Mouse (Mus musculus): Measurements from ENCODE around the gene Gja5. TPM values are rescaled to one million over a fixed set of nuclear protein-coding genes. Genes with fewer than 3 reads are reported as not detected.
"Not testable (repeated sequence)": the region's sequence is repeated elsewhere in the genome, so short reads cannot be mapped to it uniquely, and the experiment has no call there.

The Gja5 gene
- polyA plus RNA-seq, 2 experiments = 10.3 to 25.7 TPM

- 45% methylated on average over 6 of the region's 6 CpGs for WGBS
- Histone ChIP-seq H3K27ac (replicated peaks; ENCODE audit: low read depth, low read length) (no peak overlapping the region), H3K9ac (ENCODE audit: low read depth, low read length, severe bottlenecking) (no peak overlapping the region), H3K36me3 (ENCODE audit: control insufficient read depth, insufficient read depth, low read length) (no peaks in the 10 kb centered on the region), H3K4me3 (replicated peaks; ENCODE audit: low read length) (no peak overlapping the region), H3K27me3 (ENCODE audit: control insufficient read depth, insufficient read depth, low read length) (no peaks in the 10 kb centered on the region), H3K4me2 (replicated peaks; ENCODE audit: low read depth, low read length, severe bottlenecking) (no peak overlapping the region), H3K9me3 (ENCODE audit: control insufficient read depth, low read length) (no peaks in the 10 kb centered on the region), H3K4me1 (ENCODE audit: control insufficient read depth, insufficient read depth, low read length) (no peaks in the 10 kb centered on the region)
- ATAC-seq (ENCODE audit: low FRiP score, low read depth) (no peak), DNase-seq (ENCODE audit: low spot score) (no peak)
- TF ChIP-seq POLR2A (IDR thresholded peaks at IDR 0.05; ENCODE audit: borderline replicate concordance, extremely low read depth, insufficient read depth, insufficient read length) = no peak
Observed at GRCm38 (mm10) chr3:97076412-97076811, 171.9 kb downstream of the Gja5 start.

DNA sequence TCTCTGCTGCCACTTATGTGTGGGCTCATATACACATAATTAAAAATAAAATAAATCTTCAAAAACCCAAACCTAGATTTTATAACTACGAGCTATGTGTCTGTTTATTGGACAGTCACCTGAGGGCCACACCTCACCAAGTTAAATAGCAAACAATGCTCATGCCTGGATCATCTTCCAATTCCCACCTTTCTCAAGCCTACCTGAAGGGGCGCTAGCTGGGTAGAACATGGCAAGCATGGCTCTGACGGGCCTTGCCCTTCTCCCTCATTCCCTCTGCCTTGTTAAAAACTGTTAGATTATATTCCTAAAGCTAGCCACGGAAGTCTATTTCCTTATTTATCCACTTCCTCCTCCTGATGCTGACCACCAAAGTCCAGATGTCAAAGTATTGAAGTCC, 173.9 kb downstream of the Gja5 start:
- no peak for DNase-seq (ENCODE audit: low spot score)
- no peak for TF ChIP-seq POLR2A (IDR thresholded peaks at IDR 0.05; ENCODE audit: borderline replicate concordance, extremely low read depth, insufficient read depth, insufficient read length)
- H3K4me3 ChIP-seq (replicated peaks; ENCODE audit: low read length) = no peak overlapping the region
- H3K27me3 ChIP-seq (ENCODE audit: control insufficient read depth, insufficient read depth, low read length) = no peaks in the 10 kb centered on the region
- no peak overlapping the region for H3K9ac ChIP-seq (ENCODE audit: low read depth, low read length, severe bottlenecking)
- WGBS = 30% methylated on average over 4 of the region's 4 CpGs
- no peak for ATAC-seq (ENCODE audit: low FRiP score, low read depth)
- no peaks in the 10 kb centered on the region for H3K9me3 ChIP-seq (ENCODE audit: control insufficient read depth, low read length)
- H3K4me2 ChIP-seq (replicated peaks; ENCODE audit: low read depth, low read length, severe bottlenecking) = no peak overlapping the region
- H3K27ac ChIP-seq (replicated peaks; ENCODE audit: low read depth, low read length) = no peak overlapping the region
- H3K4me1 ChIP-seq (ENCODE audit: control insufficient read depth, insufficient read depth, low read length) = no peaks in the 10 kb centered on the region
- no peaks in the 10 kb centered on the region for H3K36me3 ChIP-seq (ENCODE audit: control insufficient read depth, insufficient read depth, low read length)

GRCm38 (mm10) chr3:97082156-97082555, 177.7 kb downstream of the Gja5 start:
- no peak overlapping the region for H3K27ac ChIP-seq (replicated peaks; ENCODE audit: low read depth, low read length)
- no peaks in the 10 kb centered on the region for H3K36me3 ChIP-seq (ENCODE audit: control insufficient read depth, insufficient read depth, low read length)
- no peak for TF ChIP-seq POLR2A (IDR thresholded peaks at IDR 0.05; ENCODE audit: borderline replicate concordance, extremely low read depth, insufficient read depth, insufficient read length)
- no peak overlapping the region for H3K4me3 ChIP-seq (replicated peaks; ENCODE audit: low read length)
- 0 out of 2 replicates have a peak, but pooled peaks cover 4% of the 10 kb centered on the region for H3K9me3 ChIP-seq (ENCODE audit: control insufficient read depth, low read length)
- no peak for DNase-seq (ENCODE audit: low spot score)
- no peaks in the 10 kb centered on the region for H3K4me1 ChIP-seq (ENCODE audit: control insufficient read depth, insufficient read depth, low read length)
- 85% methylated on average over 5 of the region's 5 CpGs for WGBS
- H3K9ac ChIP-seq (ENCODE audit: low read depth, low read length, severe bottlenecking) = no peak overlapping the region
- no peak overlapping the region for H3K4me2 ChIP-seq (replicated peaks; ENCODE audit: low read depth, low read length, severe bottlenecking)
- ATAC-seq (ENCODE audit: low FRiP score, low read depth) = no peak
- H3K27me3 ChIP-seq (ENCODE audit: control insufficient read depth, insufficient read depth, low read length) = no peaks in the 10 kb centered on the region

- Histone ChIP-seq H3K4me1 (ENCODE audit: control insufficient read depth, insufficient read depth, low read length) (no peaks in the 10 kb centered on the region), H3K36me3 (ENCODE audit: control insufficient read depth, insufficient read depth, low read length) (no peaks in the 10 kb centered on the region), H3K9me3 (ENCODE audit: control insufficient read depth, low read length) (0 out of 2 replicates have a peak, but pooled peaks cover 4% of the 10 kb centered on the region), H3K4me3 (replicated peaks; ENCODE audit: low read length) (no peak overlapping the region), H3K27me3 (ENCODE audit: control insufficient read depth, insufficient read depth, low read length) (no peaks in the 10 kb centered on the region), H3K9ac (ENCODE audit: low read depth, low read length, severe bottlenecking) (no peak overlapping the region), H3K4me2 (replicated peaks; ENCODE audit: low read depth, low read length, severe bottlenecking) (no peak overlapping the region), H3K27ac (replicated peaks; ENCODE audit: low read depth, low read length) (no peak overlapping the region)
- no peak for TF ChIP-seq POLR2A (IDR thresholded peaks at IDR 0.05; ENCODE audit: borderline replicate concordance, extremely low read depth, insufficient read depth, insufficient read length)
- ATAC-seq (ENCODE audit: low FRiP score, low read depth) = no peak
- DNase-seq (ENCODE audit: low spot score) = no peak
- 78% methylated on average over 4 of the region's 4 CpGs for WGBS
Observed at GRCm38 (mm10) chr3:97087326-97087725, 182.8 kb downstream of the Gja5 start.

DNA sequence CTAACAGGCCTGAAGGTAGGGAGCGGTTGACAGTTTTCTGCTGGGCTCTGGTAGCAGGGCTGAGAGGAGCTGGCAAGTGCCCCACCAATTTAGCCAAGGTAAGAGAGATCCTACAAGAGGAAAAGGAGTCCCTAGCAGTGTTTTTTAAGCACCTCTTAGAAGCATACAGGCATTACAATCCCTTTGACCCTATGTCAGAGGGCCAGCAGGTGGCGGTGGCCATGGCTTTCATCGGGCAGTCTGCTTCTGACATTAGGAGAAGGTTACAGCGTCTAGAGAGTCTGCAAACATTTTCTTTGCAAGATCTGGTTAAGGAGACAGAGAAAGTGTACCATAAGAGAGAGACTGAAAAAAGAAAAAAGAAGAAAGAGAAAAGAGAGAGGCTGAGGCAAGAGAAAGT, 183.8 kb downstream of the Gja5 start:
- ATAC-seq (ENCODE audit: low FRiP score, low read depth); H3K27me3 ChIP-seq (ENCODE audit: control insufficient read depth, insufficient read depth, low read length); H3K4me1 ChIP-seq (ENCODE audit: control insufficient read depth, insufficient read depth, low read length); H3K9me3 ChIP-seq (ENCODE audit: control insufficient read depth, low read length); H3K27ac ChIP-seq (replicated peaks; ENCODE audit: low read depth, low read length); H3K9ac ChIP-seq (ENCODE audit: low read depth, low read length, severe bottlenecking); H3K4me2 ChIP-seq (replicated peaks; ENCODE audit: low read depth, low read length, severe bottlenecking); H3K36me3 ChIP-seq (ENCODE audit: control insufficient read depth, insufficient read depth, low read length); DNase-seq (ENCODE audit: low spot score); H3K4me3 ChIP-seq (replicated peaks; ENCODE audit: low read length): not testable (repeated sequence)
- 82% methylated on average over 4 of the region's 4 CpGs for WGBS

GRCm38 (mm10) chr3:97091971-97092370, 187.5 kb downstream of the Gja5 start:
- H3K27me3 ChIP-seq (ENCODE audit: control insufficient read depth, insufficient read depth, low read length); DNase-seq (ENCODE audit: low spot score); H3K4me1 ChIP-seq (ENCODE audit: control insufficient read depth, insufficient read depth, low read length); H3K9ac ChIP-seq (ENCODE audit: low read depth, low read length, severe bottlenecking); H3K36me3 ChIP-seq (ENCODE audit: control insufficient read depth, insufficient read depth, low read length); ATAC-seq (ENCODE audit: low FRiP score, low read depth); H3K27ac ChIP-seq (replicated peaks; ENCODE audit: low read depth, low read length); H3K4me2 ChIP-seq (replicated peaks; ENCODE audit: low read depth, low read length, severe bottlenecking); H3K9me3 ChIP-seq (ENCODE audit: control insufficient read depth, low read length); H3K4me3 ChIP-seq (replicated peaks; ENCODE audit: low read length): not testable (repeated sequence)
- WGBS = 87% methylated on average over 7 of the region's 7 CpGs

- not testable (repeated sequence) for H3K36me3 ChIP-seq (ENCODE audit: control insufficient read depth, insufficient read depth, low read length); H3K9ac ChIP-seq (ENCODE audit: low read depth, low read length, severe bottlenecking); DNase-seq (ENCODE audit: low spot score); H3K27ac ChIP-seq (replicated peaks; ENCODE audit: low read depth, low read length); H3K4me2 ChIP-seq (replicated peaks; ENCODE audit: low read depth, low read length, severe bottlenecking); H3K4me3 ChIP-seq (replicated peaks; ENCODE audit: low read length); H3K27me3 ChIP-seq (ENCODE audit: control insufficient read depth, insufficient read depth, low read length); ATAC-seq (ENCODE audit: low FRiP score, low read depth); H3K4me1 ChIP-seq (ENCODE audit: control insufficient read depth, insufficient read depth, low read length); H3K9me3 ChIP-seq (ENCODE audit: control insufficient read depth, low read length)
- WGBS = 83% methylated on average over 4 of the region's 4 CpGs
Observed at GRCm38 (mm10) chr3:97096664-97097063, 192.2 kb downstream of the Gja5 start.
